Mouse (Mus musculus) heart, embryonic 12.5 days (tissue): ENCODE results near the gene Rpl7a. TPM values are rescaled to one million over a fixed set of nuclear protein-coding genes. Genes with fewer than 3 reads are reported as not detected.

ENCODE experiments used
- ATAC-seq: fragments of 200-750 bp; cut with Nextera tagmentation; 2 replicates; pipeline ENCODE4 v1.8.0; 2017; ENCODE audit warnings: moderate TSS enrichment, moderate library complexity; ENCODE audit not compliant: insufficient number of reproducible peaks, low FRiP score
- H3K27ac ChIP-seq: fragments of 300-500 bp; sonication (generic); 2 replicates; pipeline ENCODE4 v1.5.1; 2016; ENCODE audit warnings: mild to moderate bottlenecking, moderate library complexity; ENCODE audit not compliant: poor library complexity, severe bottlenecking
- H3K27me3 ChIP-seq: fragments of 300-500 bp; sonication (generic); replicated peaks from 2 replicates; pipeline ENCODE4 v1.6.1; 2016; ENCODE audit warnings: mild to moderate bottlenecking, moderate library complexity
- H3K36me3 ChIP-seq: fragments of 300-500 bp; sonication (generic); 2 replicates; pipeline ENCODE4 v1.6.1; 2016; ENCODE audit warnings: mild to moderate bottlenecking, moderate library complexity
- H3K4me1 ChIP-seq: fragments of 300-500 bp; sonication (generic); replicated peaks from 2 replicates; pipeline ENCODE4 v1.6.1; 2016; ENCODE audit warnings: mild to moderate bottlenecking
- H3K4me2 ChIP-seq: fragments of 300-500 bp; sonication (generic); 2 replicates; pipeline ENCODE4 v1.6.1; 2016; ENCODE audit warnings: mild to moderate bottlenecking, moderate library complexity
- H3K4me3 ChIP-seq: fragments of 300-500 bp; sonication (generic); 2 replicates; pipeline ENCODE4 v1.5.1; 2016; ENCODE audit warnings: mild to moderate bottlenecking
- H3K9ac ChIP-seq: fragments of 300-500 bp; sonication (generic); 2 replicates; pipeline ENCODE4 v1.6.1; 2016; ENCODE audit warnings: mild to moderate bottlenecking, moderate library complexity
- H3K9me3 ChIP-seq: fragments of 300-500 bp; sonication (generic); replicated peaks from 2 replicates; pipeline ENCODE4 v1.6.1; 2016; ENCODE audit warnings: mild to moderate bottlenecking, moderate library complexity
- WGBS: fragments of 180-500 bp; shearing (Covaris S2); methylation state at CpG from one replicate; pipeline ENCODE4 v1.1.7; 2016; 5-methylcytosine and 5-hydroxymethylcytosine counted together
- polyA plus RNA-seq: library from polyadenylated mRNA; unstranded; fragments of >200 nt; fragmentation: Nextera tagmentation; extraction: Ambion mirVana; gene quantifications from 2 replicates; pipeline ENCODE4 v1.2.1, GENCODE M21; 2016

Gene Rpl7a
- polyA plus RNA-seq, 1 experiment from 2014 or later, result 333 TPM

DNA sequence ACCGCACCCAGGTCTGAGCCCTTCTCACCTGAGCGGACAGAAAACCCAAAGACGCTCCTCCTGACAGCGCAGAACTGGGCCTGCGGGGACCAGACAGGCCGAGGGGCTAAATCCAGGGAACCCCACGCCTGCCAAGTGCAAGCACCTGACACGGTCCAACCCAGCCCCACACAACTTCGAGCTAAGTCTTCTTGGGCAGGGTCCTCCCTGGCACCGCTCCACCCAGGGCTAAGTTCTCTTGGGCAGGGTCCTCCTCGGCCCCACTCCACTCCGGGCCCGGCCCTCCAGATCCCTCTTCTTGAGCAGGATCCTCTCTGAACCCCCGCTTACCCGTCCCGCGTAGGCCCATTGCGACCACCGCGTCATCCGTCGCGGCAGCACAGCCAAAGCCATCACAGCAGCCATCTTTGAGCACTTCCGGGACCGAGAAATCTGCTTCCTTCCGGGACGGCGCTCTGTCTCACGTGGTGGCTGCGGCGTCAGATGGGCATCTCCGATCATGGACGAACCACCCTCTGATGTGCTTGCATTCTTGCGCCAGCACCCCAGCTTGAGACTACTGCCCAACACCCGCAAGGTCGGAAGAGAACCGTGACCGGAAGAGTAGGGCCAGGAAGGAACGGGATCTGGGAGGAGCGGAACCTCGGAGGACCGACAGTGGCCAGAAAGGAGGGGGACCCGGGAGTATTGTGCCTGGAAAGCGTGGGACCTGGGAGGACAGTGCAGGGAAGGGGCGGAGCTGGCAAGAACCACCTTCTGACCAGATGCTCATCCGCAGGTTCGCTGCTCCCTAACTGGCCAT, 5.6 kb downstream of the Rpl7a start, which contains the start of the genes Surf2 and Surf1:
Surf2 (plus strand) TSS at position 441 of the 802 bp plus-strand sequence.
Surf1 (minus strand) TSS at position 604 of the 802 bp plus-strand sequence.
- Histone ChIP-seq H3K27me3 (no peaks in the 10 kb centered on the region), H3K4me3 (peak within 1 kb of the TSS; percentile 81), H3K36me3 (peaks cover 72% of the 10 kb centered on the region), H3K4me1 (peaks cover 45% of the 10 kb centered on the region), H3K4me2 (peak within 1 kb of the TSS; percentile 93), H3K27ac (peak within 1 kb of the TSS; percentile 53), H3K9ac (peak within 1 kb of the TSS; percentile 85), H3K9me3 (no peaks in the 10 kb centered on the region)
- WGBS, result 1% methylated on average over 46 of the region's 47 CpGs
- peak; percentile 74 for ATAC-seq

DNA sequence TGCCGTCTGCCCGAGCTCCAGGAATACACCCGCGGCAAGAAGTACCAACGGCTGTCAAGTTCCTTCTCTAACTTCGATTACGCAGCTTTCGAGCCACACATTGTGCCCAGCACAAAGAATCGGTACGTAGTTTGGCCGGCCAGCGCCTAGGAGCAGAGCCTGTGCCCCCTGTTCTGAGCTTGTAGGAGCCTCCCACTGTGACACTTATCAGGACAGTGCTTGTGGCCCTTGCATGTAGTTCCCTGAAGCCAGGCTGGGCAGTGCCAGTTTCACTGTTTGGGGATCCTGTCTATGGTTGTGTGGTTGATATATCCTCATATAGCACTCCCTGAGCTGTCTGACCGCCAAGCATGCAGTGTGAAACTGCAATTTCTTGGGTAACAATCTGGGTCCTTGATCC, 6.2 kb downstream of the Rpl7a start:
- Histone ChIP-seq H3K4me3 (peak overlapping the region; percentile 81), H3K36me3 (peaks cover 74% of the 10 kb centered on the region), H3K27me3 (no peaks in the 10 kb centered on the region), H3K9ac (peak overlapping the region; percentile 85), H3K27ac (peak overlapping the region; percentile 53), H3K4me1 (peaks cover 42% of the 10 kb centered on the region), H3K9me3 (no peaks in the 10 kb centered on the region), H3K4me2 (peak overlapping the region; percentile 93)
- peak; percentile 20; the same call in 1 of the 2 replicates for ATAC-seq
- WGBS, result 2% methylated on average over 13 of the region's 13 CpGs

DNA sequence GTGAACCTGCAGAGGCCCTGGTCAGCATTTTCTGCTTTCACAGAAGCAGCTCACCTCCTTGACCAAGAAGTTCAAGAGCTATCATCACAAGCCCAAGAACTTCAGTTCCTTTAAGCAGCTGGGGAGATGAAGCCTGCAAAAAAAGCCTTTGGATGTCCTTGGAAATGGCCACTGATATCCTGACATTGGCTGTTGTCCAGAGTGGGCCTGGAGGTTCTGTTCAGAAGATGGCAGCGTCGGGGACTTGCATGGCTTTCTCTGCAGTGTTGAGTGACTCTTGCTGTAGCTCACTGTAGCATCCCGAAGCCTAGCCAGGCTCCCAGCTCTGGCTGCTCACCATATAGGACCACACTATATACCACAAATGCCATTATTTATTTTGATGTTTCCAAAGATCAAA, 9.1 kb downstream of the Rpl7a start:
- Histone ChIP-seq H3K9me3 (no peaks in the 10 kb centered on the region), H3K27ac (no peak overlapping the region), H3K36me3 (peaks cover 74% of the 10 kb centered on the region), H3K9ac (no peak overlapping the region), H3K4me2 (no peak overlapping the region), H3K4me3 (no peak overlapping the region), H3K4me1 (peaks cover 31% of the 10 kb centered on the region), H3K27me3 (no peaks in the 10 kb centered on the region)
- no peak for ATAC-seq
- 84% methylated on average over 3 of the region's 3 CpGs for WGBS

DNA sequence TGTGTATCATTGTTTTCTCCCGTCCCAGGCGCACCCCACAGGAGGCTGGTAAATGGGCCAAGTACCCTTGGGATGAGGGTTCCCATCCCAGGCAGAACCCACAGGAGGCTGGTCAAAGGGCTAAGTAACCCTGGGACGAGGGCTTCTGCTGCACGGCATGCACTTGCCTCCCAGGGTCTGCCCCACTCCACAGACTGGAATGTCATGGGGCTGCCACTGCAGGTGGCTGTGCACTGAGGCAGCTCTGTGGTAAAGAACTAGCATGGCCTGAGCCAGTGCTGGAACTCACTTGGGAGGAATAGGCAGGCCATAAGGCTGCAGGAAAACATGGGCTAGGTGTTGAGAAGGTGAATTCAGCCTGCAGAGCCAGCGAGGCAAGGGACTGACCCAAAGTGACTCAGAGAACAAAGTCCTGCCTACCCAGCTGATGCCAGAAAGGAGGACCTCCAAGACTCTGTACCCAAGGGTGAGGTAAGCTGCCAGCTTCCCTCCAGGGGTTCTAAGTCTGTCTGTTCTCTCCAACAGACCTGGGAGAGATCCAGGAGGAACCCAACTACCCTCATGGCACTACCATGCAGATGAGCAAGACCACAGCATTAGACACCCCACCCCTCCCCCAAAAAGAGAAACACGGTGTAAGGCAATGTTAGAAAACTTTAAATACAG, 9.8 kb downstream of the Rpl7a start:
- Histone ChIP-seq H3K27ac (no peak overlapping the region), H3K4me3 (no peak overlapping the region), H3K9me3 (no peaks in the 10 kb centered on the region), H3K36me3 (peaks cover 79% of the 10 kb centered on the region), H3K27me3 (no peaks in the 10 kb centered on the region), H3K9ac (no peak overlapping the region), H3K4me2 (no peak overlapping the region), H3K4me1 (peaks cover 27% of the 10 kb centered on the region)
- no peak for ATAC-seq
- 85% methylated on average over 6 of the region's 6 CpGs for WGBS

DNA sequence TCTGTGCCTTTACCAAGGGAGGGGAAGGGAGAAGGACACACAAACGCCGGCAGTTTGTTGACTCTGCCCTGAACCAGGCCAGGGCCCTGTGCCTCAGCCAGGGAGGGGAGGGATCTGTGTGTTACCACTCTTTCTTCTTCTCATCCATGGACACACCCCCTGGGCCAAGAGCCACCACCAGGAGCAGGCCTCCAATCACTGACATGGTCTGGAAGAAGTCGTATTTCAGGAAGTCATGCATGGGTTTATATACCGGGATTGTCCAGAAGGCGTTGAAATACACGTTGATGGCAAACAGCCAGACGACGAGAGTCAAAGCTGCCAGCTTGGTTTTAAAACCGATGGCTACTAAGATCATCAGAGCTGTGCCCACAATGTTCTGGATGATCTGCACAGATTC, 11.2 kb downstream of the Rpl7a start:
- no peak overlapping the region for H3K4me3 ChIP-seq
- no peaks in the 10 kb centered on the region for H3K27me3 ChIP-seq
- H3K36me3 ChIP-seq, result peaks cover 93% of the 10 kb centered on the region
- 59% methylated on average over 9 of the region's 9 CpGs for WGBS
- no peak overlapping the region for H3K9ac ChIP-seq
- H3K9me3 ChIP-seq, result no peaks in the 10 kb centered on the region
- no peak overlapping the region for H3K27ac ChIP-seq
- ATAC-seq, result no peak
- no peak overlapping the region for H3K4me2 ChIP-seq
- peaks cover 19% of the 10 kb centered on the region for H3K4me1 ChIP-seq

DNA sequence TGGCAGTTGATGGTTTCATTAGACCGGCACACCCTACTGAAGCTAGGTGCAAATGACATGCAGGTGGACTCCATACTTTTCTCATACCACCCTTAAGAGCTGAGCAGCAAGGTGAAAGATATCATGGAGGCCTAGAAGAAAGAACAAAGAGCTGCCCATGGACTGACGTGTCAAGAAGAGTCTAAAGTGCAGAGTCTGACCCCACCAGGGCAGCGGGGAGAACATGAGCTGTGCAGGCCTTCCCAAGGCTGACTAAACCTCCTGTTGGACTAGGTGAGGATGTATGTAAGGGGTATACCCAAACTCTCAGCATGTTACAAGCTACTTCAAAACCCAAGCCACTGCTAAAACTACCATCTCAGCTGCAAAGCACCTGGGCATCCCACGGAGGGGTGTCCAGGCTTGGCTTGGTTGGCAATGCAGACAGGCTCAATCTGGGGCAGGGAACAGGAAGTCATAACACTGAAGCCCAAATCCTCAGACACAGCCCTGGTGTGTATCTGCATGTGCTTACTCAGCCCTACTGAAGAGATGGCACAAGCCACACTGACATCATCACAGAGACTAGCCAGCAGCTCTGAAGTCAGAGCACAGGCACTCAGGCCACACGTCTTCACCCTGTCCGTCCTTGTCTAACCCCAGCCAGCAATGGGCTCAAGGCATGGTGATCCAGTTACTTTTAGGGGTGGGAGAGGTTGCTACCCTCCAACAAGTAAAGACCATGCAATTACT, 17.3 kb downstream of the Rpl7a start:
- Histone ChIP-seq H3K4me3 (no peak overlapping the region), H3K4me1 (peaks cover 43% of the 10 kb centered on the region), H3K4me2 (no peak overlapping the region), H3K27me3 (no peaks in the 10 kb centered on the region), H3K36me3 (peaks cover 85% of the 10 kb centered on the region), H3K27ac (no peak overlapping the region), H3K9ac (no peak overlapping the region), H3K9me3 (no peaks in the 10 kb centered on the region)
- WGBS, result 84% methylated on average over 6 of the region's 6 CpGs
- ATAC-seq, result no peak

DNA sequence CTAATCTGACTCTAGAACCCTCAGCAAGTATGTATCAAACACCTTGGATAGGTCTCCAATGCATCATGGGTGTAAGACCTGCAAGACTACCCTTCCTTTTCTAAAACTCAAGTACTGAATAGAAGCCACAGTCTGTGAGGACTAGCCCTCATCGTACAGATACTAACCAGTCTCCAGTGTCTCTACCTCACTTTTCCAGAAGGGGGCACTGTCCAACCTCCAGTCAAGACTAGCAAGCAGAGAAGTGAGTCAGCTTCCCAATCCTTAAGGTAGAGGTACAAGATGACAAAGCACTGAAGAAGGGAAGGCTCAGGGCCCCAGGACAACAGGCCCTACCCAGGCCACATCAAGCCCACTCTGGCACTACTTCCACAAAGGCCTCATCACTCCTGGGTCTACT, 19.8 kb downstream of the Rpl7a start:
- no peak for ATAC-seq

DNA sequence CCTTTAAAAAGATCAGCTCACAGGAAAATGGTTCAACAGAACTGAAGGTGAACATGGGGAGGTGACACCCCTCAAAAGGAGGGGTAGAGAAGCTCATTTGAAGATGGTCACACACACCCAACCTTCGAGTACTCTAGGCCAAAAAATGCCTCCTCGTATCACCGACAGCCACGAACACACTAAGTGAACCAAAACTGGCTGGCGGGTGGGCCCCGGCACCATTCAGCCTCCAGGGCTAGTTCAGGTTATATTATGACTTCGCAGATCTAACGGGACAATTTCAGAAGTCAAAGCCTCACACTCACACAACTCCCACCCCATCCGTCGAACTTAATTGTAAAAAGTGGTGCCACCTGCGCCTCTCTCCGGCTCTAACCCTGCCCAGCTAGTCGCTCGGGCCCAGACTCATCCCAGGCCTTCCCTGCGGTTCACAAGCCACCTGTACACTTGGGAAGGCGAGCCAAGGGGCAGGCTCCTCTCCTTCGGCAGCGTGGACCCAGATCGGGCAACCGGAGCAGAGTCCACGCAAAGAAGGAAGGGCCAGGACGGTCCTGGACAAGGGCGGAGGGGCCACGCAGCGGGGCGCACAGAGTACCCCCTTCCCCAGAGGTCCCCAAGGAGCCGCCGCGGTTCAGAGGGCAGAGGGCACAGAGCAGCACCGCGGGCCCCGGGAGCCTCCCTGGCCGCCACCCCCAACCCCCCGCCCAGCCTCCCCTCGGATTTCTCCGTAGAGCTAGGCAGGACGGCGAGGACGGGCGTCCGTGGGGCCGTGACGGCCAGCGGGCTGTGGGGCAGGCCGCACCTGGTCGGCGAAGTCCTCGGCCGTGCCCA, 22.1 kb downstream of the Rpl7a start:
- Histone ChIP-seq H3K36me3 (peaks cover 38% of the 10 kb centered on the region), H3K9me3 (no peaks in the 10 kb centered on the region), H3K27ac (peak overlapping the region; percentile 85), H3K4me1 (peaks cover 43% of the 10 kb centered on the region), H3K27me3 (no peaks in the 10 kb centered on the region), H3K9ac (peak overlapping the region; percentile 100), H3K4me3 (peak overlapping the region; percentile 93), H3K4me2 (peak overlapping the region; percentile 80)
- ATAC-seq, result peak; percentile 46
- WGBS, result under 1% methylated on average over 47 of the region's 49 CpGs

More for the DNA sequence above, 19.8 kb downstream of the Rpl7a start:
- H3K36me3 ChIP-seq, result peaks cover 60% of the 10 kb centered on the region
- no peaks in the 10 kb centered on the region for H3K9me3 ChIP-seq
- WGBS, result 63% methylated on average over 1 of the region's 1 CpGs
- no peak overlapping the region for H3K4me3 ChIP-seq
- H3K4me1 ChIP-seq, result peaks cover 43% of the 10 kb centered on the region
- no peak overlapping the region for H3K9ac ChIP-seq
- H3K27me3 ChIP-seq, result no peaks in the 10 kb centered on the region
- H3K27ac ChIP-seq, result no peak overlapping the region
- H3K4me2 ChIP-seq, result no peak overlapping the region

DNA sequence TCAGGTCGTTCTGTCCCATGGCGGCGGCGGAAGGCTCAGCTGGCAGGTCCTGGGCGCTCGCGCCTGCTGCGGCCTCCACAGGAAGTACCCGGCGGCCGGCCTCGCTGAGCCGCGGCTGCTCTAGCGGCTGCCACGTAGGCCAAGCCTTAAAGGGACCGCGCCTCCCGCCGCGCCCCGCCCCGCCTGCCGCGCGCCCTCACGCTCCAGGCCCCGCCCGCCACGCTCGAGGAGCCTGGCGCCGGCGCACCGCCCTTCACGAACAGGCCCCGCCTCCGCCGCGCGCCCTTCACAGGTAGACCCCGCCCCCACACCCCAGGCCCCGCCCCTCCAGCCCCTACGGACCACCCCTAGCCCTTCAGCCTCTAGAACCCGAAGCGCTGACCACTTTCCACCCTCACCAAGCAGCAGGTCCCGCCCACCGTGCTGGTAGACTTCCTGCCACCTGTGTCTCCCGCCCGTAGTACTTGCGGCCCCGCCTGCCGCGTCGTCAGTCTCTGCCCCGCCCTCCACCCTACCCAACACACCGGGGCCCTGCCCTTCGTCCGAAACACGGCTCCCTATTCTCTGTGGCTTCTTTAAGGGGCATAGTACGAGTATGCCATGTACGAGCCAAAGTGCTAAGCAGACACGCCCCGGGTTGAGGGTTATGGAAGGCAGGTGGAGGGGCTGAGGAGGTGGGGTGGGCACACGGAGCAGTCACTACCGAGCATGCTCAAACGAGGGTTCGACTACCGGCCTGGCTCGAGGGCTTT, 22.9 kb downstream of the Rpl7a start, which contains the start of the genes Surf4 and Stkld1:
Surf4 (minus strand) TSS at position 625 of the 752 bp plus-strand sequence.
Stkld1 (plus strand) TSS at position 744 of the 752 bp plus-strand sequence.
- H3K9me3 ChIP-seq, result no peaks in the 10 kb centered on the region
- peak within 1 kb of the TSS; percentile 80 for H3K4me2 ChIP-seq
- peak; percentile 97 for ATAC-seq
- H3K36me3 ChIP-seq, result peaks cover 31% of the 10 kb centered on the region
- H3K27me3 ChIP-seq, result no peaks in the 10 kb centered on the region
- peak within 1 kb of the TSS; percentile 93 for H3K4me3 ChIP-seq
- H3K4me1 ChIP-seq, result peaks cover 38% of the 10 kb centered on the region
- H3K27ac ChIP-seq, result peak within 1 kb of the TSS; percentile 85
- under 1% methylated on average over 68 of the region's 70 CpGs for WGBS
- peak within 1 kb of the TSS; percentile 100 for H3K9ac ChIP-seq

DNA sequence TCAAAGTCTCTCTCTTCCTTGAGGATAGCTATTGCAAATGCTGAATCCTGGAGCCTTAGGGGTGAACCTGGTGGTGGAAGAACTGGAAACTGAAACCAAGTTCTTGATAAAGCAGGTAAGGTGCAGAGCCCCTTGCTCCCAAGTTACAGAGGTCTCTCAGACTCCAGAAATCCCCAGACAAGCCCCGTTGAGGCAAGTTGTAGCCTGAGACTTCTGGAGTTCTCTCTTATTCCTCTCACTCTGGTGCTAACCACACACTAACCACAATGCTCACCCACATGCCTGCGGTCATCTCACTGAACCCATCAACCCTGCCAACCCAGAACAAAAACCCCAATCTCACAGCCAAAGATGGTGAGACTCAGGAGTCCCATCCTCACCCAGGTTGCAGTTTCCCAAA, 24.7 kb downstream of the Rpl7a start:
- ATAC-seq, result no peak
- Histone ChIP-seq H3K27me3 (no peaks in the 10 kb centered on the region), H3K36me3 (peaks cover 16% of the 10 kb centered on the region), H3K4me2 (no peak overlapping the region), H3K9ac (no peak overlapping the region), H3K9me3 (no peaks in the 10 kb centered on the region), H3K4me3 (no peak overlapping the region), H3K27ac (no peak overlapping the region), H3K4me1 (peaks cover 22% of the 10 kb centered on the region)
- WGBS, result 81% methylated on average over 2 of the region's 2 CpGs
